Mouse (Mus musculus): Measurements from ENCODE around the gene Rsl24d1. TPM values are rescaled to one million over a fixed set of nuclear protein-coding genes. Genes with fewer than 3 reads are reported as not detected.

Rsl24d1 gene
- polyA plus RNA-seq (2014; fragmentation: Nextera tagmentation; extraction: Ambion mirVana): 145 and 156 TPM in 2 replicates

DNA sequence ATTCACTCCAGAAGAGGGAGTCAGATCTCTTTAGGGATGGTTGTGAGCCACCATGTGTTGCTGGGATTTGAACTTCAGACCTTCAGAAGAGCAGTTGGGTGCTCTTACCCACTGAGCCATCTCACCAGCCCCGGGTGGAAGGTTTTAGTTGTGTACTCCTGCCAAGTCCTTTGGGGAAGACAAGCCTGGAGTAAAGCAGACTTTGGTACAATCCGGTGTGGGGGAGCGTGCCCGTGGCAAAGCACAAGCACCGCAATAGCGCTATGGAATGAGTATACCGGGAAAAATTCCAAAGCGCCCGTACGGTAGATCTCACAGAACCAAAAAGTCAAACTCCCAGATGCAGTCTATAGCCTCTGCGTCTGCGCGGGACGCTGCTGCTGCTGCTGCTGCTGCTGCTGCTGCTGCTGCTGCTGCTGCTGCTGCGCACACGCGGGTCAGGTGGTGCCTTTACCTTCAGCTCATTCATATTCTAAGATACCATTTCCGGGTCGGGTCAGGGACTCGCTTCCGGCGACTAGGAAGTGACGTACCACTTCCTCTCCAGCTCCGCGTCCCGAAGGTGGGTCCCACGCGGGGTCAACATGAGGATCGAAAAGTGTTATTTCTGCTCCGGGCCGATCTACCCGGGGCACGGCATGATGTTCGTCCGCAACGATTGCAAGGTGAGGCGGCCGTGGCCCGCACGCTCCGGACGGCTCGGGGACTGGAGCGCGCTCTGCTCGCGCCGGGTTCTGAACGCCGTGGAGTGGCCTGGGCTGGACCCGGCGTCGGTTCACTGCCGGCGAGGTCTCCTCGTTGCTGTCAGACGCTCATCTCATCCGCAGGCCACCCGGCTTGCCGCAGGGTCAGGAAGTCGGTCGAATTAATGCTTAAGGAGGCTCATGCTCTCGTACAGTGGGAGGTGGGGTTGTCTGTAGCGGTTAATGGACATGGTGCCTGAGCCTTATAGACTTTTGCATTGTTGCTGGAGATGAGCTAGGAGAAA lies at the start of gene Rsl24d1:
Gene Rsl24d1, plus strand, starts transcription at position 508 of the 988 bp plus-strand sequence.
- Histone ChIP-seq H3K36me3 (ENCODE audit: control insufficient read depth, insufficient read depth, low read length) (peaks cover 5% of the 10 kb centered on the region), H3K9me3 (ENCODE audit: control insufficient read depth, low read length) (no peaks in the 10 kb centered on the region), H3K4me1 (ENCODE audit: control insufficient read depth, insufficient read depth, low read length) (no peaks in the 10 kb centered on the region), H3K4me3 (ENCODE audit: low read depth, low read length) (peak within 1 kb of the TSS; percentile 97), H3K4me2 (ENCODE audit: low read depth) (peak within 1 kb of the TSS; percentile 76), H3K9ac (ENCODE audit: low read length) (peak within 1 kb of the TSS; percentile 76), H3K27ac (ENCODE audit: low read depth, low read length) (peak within 1 kb of the TSS; percentile 62), H3K27me3 (ENCODE audit: control insufficient read depth, insufficient read depth, low read length) (no peaks in the 10 kb centered on the region)
- under 1% methylated on average over 64 of the region's 64 CpGs for WGBS
- DNase-seq (ENCODE audit: low spot score) (peak; percentile 86), ATAC-seq (ENCODE audit: insufficient read depth, low FRiP score, low TSS enrichment) (peak; percentile 95)

DNA sequence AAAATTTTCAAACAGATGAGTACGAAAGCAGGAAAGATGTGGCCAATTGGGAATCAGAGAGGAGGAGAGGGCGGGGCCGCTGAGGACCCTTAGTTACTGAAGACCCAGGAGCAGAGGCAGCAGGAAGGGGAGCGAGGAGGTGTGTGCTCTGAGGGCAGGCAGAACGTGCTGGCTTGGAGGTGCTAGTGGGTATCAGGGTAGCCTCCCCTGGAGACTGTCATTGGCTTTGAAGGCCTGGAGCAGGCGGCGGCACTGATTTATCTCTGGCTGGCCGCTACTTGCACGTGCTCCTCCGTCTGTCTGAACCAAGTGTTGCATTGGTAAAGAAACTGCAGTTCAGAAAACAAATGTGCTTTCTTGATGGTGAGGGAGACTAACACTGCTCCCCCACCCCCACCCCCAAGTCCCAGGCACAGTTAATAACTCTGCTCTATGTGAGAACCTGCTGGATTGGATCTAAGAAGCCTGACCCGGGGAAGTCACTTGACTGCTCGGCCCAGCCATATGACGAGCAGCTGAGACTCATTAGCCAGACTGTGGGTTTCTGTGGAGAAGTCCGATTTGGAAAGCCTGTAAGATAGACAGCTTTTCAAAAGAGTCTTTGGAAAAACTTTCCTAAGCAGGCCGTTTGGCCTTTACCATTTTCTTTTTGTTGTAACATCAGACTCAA lies 49.5 kb upstream of the Rsl24d1 start:
- peaks cover 4% of the 10 kb centered on the region for H3K4me1 ChIP-seq (ENCODE audit: control insufficient read depth, insufficient read depth, low read length)
- no peak overlapping the region for H3K27ac ChIP-seq (ENCODE audit: low read depth, low read length)
- no peak overlapping the region for H3K4me3 ChIP-seq (ENCODE audit: low read depth, low read length)
- H3K36me3 ChIP-seq (ENCODE audit: control insufficient read depth, insufficient read depth, low read length): no peaks in the 10 kb centered on the region
- H3K9ac ChIP-seq (ENCODE audit: low read length): no peak overlapping the region
- ATAC-seq (ENCODE audit: insufficient read depth, low FRiP score, low TSS enrichment) (no peak; the same call in 1 of the 2 replicates), DNase-seq (ENCODE audit: low spot score) (peak; percentile 29)
- H3K27me3 ChIP-seq (ENCODE audit: control insufficient read depth, insufficient read depth, low read length): no peaks in the 10 kb centered on the region
- 23% methylated on average over 15 of the region's 15 CpGs for WGBS
- H3K9me3 ChIP-seq (ENCODE audit: control insufficient read depth, low read length): no peaks in the 10 kb centered on the region
- peak overlapping the region; percentile 26 for H3K4me2 ChIP-seq (ENCODE audit: low read depth)

DNA sequence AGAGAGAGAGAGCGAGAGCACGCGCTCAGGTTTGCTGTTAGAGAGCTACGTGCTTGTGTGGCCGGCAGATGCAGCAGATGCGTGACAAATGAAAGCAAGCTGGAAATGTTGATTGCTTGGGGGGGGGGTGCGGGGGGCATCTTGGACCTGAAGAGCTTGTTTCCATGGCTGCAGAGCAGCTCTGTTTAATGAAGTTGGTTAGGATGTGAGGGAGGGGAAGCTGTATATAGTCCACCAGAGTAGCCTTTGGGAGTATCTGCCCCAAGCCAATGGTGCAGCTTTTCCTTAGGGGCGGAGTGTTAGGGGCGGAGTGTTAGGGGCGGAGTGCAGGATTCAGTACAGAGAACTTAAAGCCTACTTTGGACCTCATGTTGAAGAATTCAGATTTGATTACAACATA lies 46.1 kb upstream of the Rsl24d1 start:
- no peak overlapping the region for H3K9ac ChIP-seq (ENCODE audit: low read length)
- DNase-seq (ENCODE audit: low spot score) (peak; percentile 38), ATAC-seq (ENCODE audit: insufficient read depth, low FRiP score, low TSS enrichment) (no peak)
- H3K27me3 ChIP-seq (ENCODE audit: control insufficient read depth, insufficient read depth, low read length): no peaks in the 10 kb centered on the region
- no peaks in the 10 kb centered on the region for H3K36me3 ChIP-seq (ENCODE audit: control insufficient read depth, insufficient read depth, low read length)
- no peak overlapping the region for H3K4me2 ChIP-seq (ENCODE audit: low read depth)
- peaks cover 4% of the 10 kb centered on the region for H3K4me1 ChIP-seq (ENCODE audit: control insufficient read depth, insufficient read depth, low read length)
- H3K4me3 ChIP-seq (ENCODE audit: low read depth, low read length): no peak overlapping the region
- H3K27ac ChIP-seq (ENCODE audit: low read depth, low read length): no peak overlapping the region
- no peaks in the 10 kb centered on the region for H3K9me3 ChIP-seq (ENCODE audit: control insufficient read depth, low read length)
- 25% methylated on average over 10 of the region's 10 CpGs for WGBS

DNA sequence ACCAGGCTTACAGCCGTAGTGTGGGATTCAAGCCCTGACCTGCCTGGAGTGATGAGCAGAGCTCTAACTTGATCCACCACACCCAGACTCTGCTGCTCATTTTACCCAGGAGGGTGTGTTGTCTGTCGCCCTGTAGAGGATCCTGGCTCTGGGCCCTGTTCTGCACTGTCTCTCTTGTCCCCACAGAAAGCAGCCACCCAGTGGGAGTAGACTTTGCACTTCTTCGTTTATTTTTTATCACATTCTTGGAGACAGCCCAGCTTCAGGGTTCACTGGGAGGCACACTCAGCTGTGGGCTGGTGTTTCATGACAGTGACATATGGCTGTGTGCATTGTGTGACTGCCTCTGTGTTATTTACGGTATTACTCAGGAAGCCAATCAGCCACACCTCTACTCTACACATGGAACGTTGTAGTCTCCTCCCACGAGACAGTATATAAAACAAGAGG lies 45.0 kb upstream of the Rsl24d1 start:
- Histone ChIP-seq H3K27me3 (ENCODE audit: control insufficient read depth, insufficient read depth, low read length) (no peaks in the 10 kb centered on the region), H3K27ac (ENCODE audit: low read depth, low read length) (no peak overlapping the region), H3K4me1 (ENCODE audit: control insufficient read depth, insufficient read depth, low read length) (peaks cover 4% of the 10 kb centered on the region), H3K9me3 (ENCODE audit: control insufficient read depth, low read length) (no peaks in the 10 kb centered on the region), H3K9ac (ENCODE audit: low read length) (no peak overlapping the region), H3K4me3 (ENCODE audit: low read depth, low read length) (no peak overlapping the region), H3K36me3 (ENCODE audit: control insufficient read depth, insufficient read depth, low read length) (no peaks in the 10 kb centered on the region), H3K4me2 (ENCODE audit: low read depth) (no peak overlapping the region)
- no peak for DNase-seq (ENCODE audit: low spot score)
- no peak for ATAC-seq (ENCODE audit: insufficient read depth, low FRiP score, low TSS enrichment)
- 26% methylated on average over 6 of the region's 6 CpGs for WGBS

DNA sequence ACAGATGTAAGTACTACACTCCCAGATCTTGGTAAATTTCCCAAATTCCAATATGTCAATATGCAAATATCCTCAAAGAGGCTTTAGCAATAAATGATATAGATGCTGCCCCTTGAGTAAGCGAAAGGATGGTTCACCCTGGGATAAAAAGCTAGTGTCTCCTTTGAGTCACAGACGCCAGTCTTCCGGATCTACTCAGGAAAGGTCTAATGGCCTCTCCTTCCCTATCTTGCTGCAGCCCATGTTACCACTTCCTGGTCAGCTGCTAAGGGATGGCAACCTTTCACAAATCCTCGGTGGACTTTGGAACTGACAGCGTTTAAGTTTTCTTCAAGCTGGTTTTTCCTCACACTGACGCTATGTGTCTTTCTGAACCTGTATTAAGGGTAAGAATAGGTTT lies 44.5 kb upstream of the Rsl24d1 start:
- ATAC-seq (ENCODE audit: insufficient read depth, low FRiP score, low TSS enrichment) (no peak), DNase-seq (ENCODE audit: low spot score) (no peak)
- Histone ChIP-seq H3K4me1 (ENCODE audit: control insufficient read depth, insufficient read depth, low read length) (peaks cover 2% of the 10 kb centered on the region), H3K9me3 (ENCODE audit: control insufficient read depth, low read length) (no peaks in the 10 kb centered on the region), H3K27ac (ENCODE audit: low read depth, low read length) (no peak overlapping the region), H3K36me3 (ENCODE audit: control insufficient read depth, insufficient read depth, low read length) (no peaks in the 10 kb centered on the region), H3K27me3 (ENCODE audit: control insufficient read depth, insufficient read depth, low read length) (no peaks in the 10 kb centered on the region), H3K4me2 (ENCODE audit: low read depth) (no peak overlapping the region), H3K4me3 (ENCODE audit: low read depth, low read length) (no peak overlapping the region), H3K9ac (ENCODE audit: low read length) (no peak overlapping the region)
- 86% methylated on average over 6 of the region's 6 CpGs for WGBS

DNA sequence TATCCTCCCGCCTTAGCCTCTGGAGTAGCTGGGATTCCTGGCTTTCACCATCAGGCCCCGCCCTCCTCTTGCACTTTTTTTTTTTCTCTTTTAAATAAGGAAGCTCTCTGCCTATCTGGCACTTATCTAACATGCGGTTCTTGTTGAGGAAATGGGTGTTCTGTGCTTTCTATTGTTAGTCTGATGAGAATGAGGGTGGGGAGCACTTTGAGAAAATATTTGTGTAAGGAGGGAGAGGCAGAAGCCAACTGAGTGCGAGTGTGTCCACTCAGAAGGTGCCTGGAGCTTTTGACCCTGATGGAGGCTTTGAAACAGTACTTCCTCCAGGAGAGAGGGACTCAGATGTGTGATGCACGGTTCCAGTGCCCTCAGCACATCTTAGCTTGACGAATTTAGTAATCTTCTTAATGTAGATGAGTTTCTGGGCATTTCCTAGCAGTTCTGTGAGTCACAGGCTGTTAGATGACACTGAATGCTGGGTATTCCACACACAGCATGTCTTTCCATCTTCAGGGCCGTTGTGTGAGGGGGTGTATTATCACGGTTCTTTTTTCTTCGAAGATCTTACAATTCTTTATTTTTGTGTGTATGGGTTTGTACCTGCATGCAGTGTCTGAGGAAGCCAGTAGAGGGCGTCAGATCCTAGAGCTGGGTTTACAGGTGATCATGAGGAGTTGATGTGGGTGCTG lies 42.1 kb upstream of the Rsl24d1 start:
- Histone ChIP-seq H3K36me3 (ENCODE audit: control insufficient read depth, insufficient read depth, low read length) (no peaks in the 10 kb centered on the region), H3K4me2 (ENCODE audit: low read depth) (no peak overlapping the region), H3K9me3 (ENCODE audit: control insufficient read depth, low read length) (no peaks in the 10 kb centered on the region), H3K27me3 (ENCODE audit: control insufficient read depth, insufficient read depth, low read length) (no peaks in the 10 kb centered on the region), H3K27ac (ENCODE audit: low read depth, low read length) (no peak overlapping the region), H3K4me3 (ENCODE audit: low read depth, low read length) (no peak overlapping the region), H3K9ac (ENCODE audit: low read length) (no peak overlapping the region), H3K4me1 (ENCODE audit: control insufficient read depth, insufficient read depth, low read length) (no peaks in the 10 kb centered on the region; the same call in 1 of the 2 replicates)
- DNase-seq (ENCODE audit: low spot score) (no peak), ATAC-seq (ENCODE audit: insufficient read depth, low FRiP score, low TSS enrichment) (no peak)
- 77% methylated on average over 10 of the region's 10 CpGs for WGBS

DNA sequence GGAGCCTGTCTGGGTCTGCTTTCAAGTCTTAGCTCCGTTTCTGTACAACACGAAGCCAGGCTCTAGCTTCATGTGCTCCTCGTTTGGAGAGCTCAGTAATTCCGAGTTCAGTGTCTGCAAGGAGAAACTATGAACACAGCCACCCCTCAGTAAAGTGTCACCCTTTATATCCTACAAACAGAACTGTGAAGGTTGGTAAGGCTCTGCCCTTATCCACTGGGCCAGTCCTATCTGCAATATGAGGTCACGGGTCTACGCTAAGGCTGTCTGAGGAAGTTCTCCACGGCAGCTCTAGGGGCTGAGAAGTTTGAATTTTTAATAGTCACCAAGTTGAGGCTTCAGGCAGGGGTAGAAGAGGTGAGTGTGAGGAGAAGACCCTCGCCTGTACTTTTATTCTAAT lies 40.8 kb upstream of the Rsl24d1 start:
- ATAC-seq (ENCODE audit: insufficient read depth, low FRiP score, low TSS enrichment): no peak
- no peak overlapping the region for H3K4me3 ChIP-seq (ENCODE audit: low read depth, low read length)
- H3K36me3 ChIP-seq (ENCODE audit: control insufficient read depth, insufficient read depth, low read length): no peaks in the 10 kb centered on the region
- H3K27me3 ChIP-seq (ENCODE audit: control insufficient read depth, insufficient read depth, low read length): no peaks in the 10 kb centered on the region
- H3K4me1 ChIP-seq (ENCODE audit: control insufficient read depth, insufficient read depth, low read length): no peaks in the 10 kb centered on the region; the same call in 1 of the 2 replicates
- no peak for DNase-seq (ENCODE audit: low spot score)
- WGBS: 85% methylated on average over 8 of the region's 8 CpGs
- H3K27ac ChIP-seq (ENCODE audit: low read depth, low read length): no peak overlapping the region
- H3K9me3 ChIP-seq (ENCODE audit: control insufficient read depth, low read length): no peaks in the 10 kb centered on the region
- no peak overlapping the region for H3K4me2 ChIP-seq (ENCODE audit: low read depth)
- H3K9ac ChIP-seq (ENCODE audit: low read length): no peak overlapping the region

DNA sequence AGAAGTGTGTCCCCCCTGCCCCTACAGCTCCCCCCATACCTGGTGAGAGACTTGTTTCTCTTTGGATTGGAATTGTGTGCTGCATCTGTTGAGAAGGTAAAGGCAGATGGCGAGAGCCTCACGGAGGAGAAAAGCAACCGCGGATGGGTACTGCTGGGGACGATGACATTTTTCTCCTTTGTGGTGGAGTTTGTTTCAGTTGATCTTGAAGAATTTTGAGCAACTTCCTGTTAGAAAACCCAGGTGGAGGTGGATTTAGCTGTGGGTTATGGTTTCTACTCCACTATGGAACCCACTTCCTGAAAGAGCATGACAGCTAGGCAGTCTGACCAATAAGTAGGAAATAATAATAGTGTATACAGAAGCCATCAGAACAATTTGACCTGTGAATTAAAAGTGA lies 40.1 kb upstream of the Rsl24d1 start:
- no peak for DNase-seq (ENCODE audit: low spot score)
- Histone ChIP-seq H3K36me3 (ENCODE audit: control insufficient read depth, insufficient read depth, low read length) (no peaks in the 10 kb centered on the region), H3K27me3 (ENCODE audit: control insufficient read depth, insufficient read depth, low read length) (no peaks in the 10 kb centered on the region), H3K4me1 (ENCODE audit: control insufficient read depth, insufficient read depth, low read length) (no peaks in the 10 kb centered on the region), H3K4me2 (ENCODE audit: low read depth) (no peak overlapping the region), H3K9me3 (ENCODE audit: control insufficient read depth, low read length) (no peaks in the 10 kb centered on the region), H3K27ac (ENCODE audit: low read depth, low read length) (no peak overlapping the region), H3K9ac (ENCODE audit: low read length) (no peak overlapping the region), H3K4me3 (ENCODE audit: low read depth, low read length) (no peak overlapping the region)
- 92% methylated on average over 5 of the region's 5 CpGs for WGBS
- no peak for ATAC-seq (ENCODE audit: insufficient read depth, low FRiP score, low TSS enrichment)

Measured in neural tube, embryonic 11.5 days (tissue).